Mouse (Mus musculus) C2C12 (cell line): Measurements from ENCODE around the gene Nphp1. TPM values are rescaled to one million over a fixed set of nuclear protein-coding genes. Genes with fewer than 3 reads are reported as not detected.

ENCODE experiments used
- H3K27me3 ChIP-seq: one replicate; pipeline ENCODE4 v1.6.1; 2011; ENCODE audit not compliant: control insufficient read depth, insufficient read depth, insufficient read length
- H3K36me3 ChIP-seq: one replicate; pipeline ENCODE4 v1.6.1; 2011; ENCODE audit not compliant: control insufficient read depth, insufficient read depth
- H3K4me3 ChIP-seq: one replicate; pipeline ENCODE4 v1.5.1; 2011; ENCODE audit warnings: mild to moderate bottlenecking, control low read depth; ENCODE audit not compliant: poor library complexity, insufficient read depth, severe bottlenecking
- H3K79me2 ChIP-seq: one replicate; pipeline ENCODE4 v1.6.1; 2011; ENCODE audit not compliant: control insufficient read depth, insufficient read depth
- H3K79me3 ChIP-seq: one replicate; pipeline ENCODE4 v1.6.1; 2011; ENCODE audit warnings: low read depth, control low read depth
- H3ac ChIP-seq: one replicate; pipeline ENCODE3; 2011; ENCODE audit warnings: low read depth; ENCODE audit not compliant: control insufficient read depth, insufficient read length
- CEBPB ChIP-seq: IDR thresholded peaks from one replicate; pipeline ENCODE4 v1.6.1; 2011; ENCODE audit warnings: low read depth, mild to moderate bottlenecking, control low read depth, moderate library complexity
- CTCF ChIP-seq: IDR thresholded peaks from one replicate; pipeline ENCODE4 v1.5.1; 2011; ENCODE audit not compliant: control insufficient read depth, insufficient read depth, insufficient read length
- FOSL1 ChIP-seq: IDR thresholded peaks from one replicate; pipeline ENCODE4 v1.8.0; 2011; ENCODE audit warnings: mild to moderate bottlenecking, low read length; ENCODE audit not compliant: poor library complexity, insufficient read depth, severe bottlenecking
- MAX ChIP-seq: IDR thresholded peaks from one replicate; pipeline ENCODE4 v1.6.1; 2011; ENCODE audit warnings: mild to moderate bottlenecking, control low read depth
- MYOD1 ChIP-seq: IDR thresholded peaks from one replicate; pipeline ENCODE4 v1.6.1; 2011; ENCODE audit warnings: low read depth; ENCODE audit not compliant: control insufficient read depth, insufficient read length
- MYOG ChIP-seq: IDR thresholded peaks from one replicate; pipeline ENCODE4 v1.6.1; 2011; ENCODE audit not compliant: control insufficient read depth, insufficient read length; ENCODE audit errors: extremely low read depth
- USF1 ChIP-seq: IDR thresholded peaks from one replicate; pipeline ENCODE4 v1.6.1; 2011; ENCODE audit warnings: low read depth, mild to moderate bottlenecking, control low read depth, moderate library complexity
- polyA plus RNA-seq: library from polyadenylated mRNA; unstranded; fragments of >200 nt; fragmentation: generic; extraction: Trizol; gene quantifications from one replicate; pipeline ENCODE4 v1.2.1, GENCODE M21; 2012; ENCODE audit warnings: missing spikeins

The Nphp1 gene
- polyA plus RNA-seq, 1 experiment, result 16.4 TPM

DNA sequence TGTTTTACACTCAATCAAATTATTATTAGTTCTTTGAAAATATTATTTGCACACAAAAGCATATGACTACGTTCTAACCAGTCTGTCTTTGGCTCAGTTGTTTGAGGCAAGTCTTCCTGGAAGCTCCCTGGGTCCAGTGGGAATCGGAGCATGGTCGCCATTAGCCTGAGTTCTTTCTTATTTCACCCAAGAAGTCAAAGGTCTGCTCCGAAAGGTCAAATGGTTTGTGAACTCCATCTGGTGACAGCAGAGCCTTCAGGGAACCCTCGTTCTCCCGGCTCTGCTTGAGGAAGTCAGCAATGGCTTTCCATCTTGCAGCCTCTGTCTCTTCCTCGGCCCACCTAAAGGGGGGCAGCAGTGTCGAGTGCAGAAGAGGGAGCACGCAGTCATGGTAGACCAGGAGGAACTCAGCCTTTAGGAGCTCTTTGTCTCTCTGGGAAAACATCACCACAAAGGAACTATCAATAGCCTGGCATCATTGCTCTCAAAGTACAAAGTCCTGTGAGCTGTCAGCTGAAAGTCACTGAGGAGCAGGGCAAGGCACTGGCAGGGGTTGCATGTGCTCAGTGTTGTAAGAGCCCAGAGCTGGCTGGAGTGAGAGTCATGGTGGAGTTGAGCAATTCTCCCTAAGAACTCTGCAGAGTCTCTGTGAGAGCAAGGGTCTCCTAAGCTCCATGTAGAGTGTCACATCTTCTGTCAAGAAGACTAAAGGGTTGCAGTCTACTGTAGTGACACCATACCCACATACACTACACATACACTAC is 47.8 kb downstream of the Nphp1 start:
- no peak overlapping the region for H3ac ChIP-seq
- H3K36me3 ChIP-seq, result peaks cover 4% of the 10 kb centered on the region
- TF ChIP-seq CEBPB (no peak), CTCF (no peak), USF1 (no peak), MYOG (no peak), MYOD1 (no peak)

DNA sequence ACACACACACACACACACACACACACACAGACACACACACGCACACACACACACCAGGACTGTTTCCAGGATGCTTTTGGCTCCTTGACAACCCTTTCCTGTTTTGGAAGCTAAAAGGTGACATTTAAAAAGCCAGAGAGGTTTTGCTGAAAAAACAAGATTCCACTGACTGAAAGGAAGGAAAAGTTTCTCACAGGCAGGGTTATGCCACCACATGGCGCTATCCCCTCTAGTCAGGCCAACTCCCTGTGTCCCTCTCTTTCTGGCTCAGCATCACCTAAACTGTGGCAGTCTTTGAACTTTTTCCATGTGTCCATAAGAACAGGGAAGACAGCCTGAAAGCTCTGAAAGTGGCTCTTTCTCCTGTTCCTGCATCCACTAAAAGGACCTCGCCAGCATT is 50.8 kb downstream of the Nphp1 start:
- TF ChIP-seq MYOG (no peak), USF1 (no peak), FOSL1 (no peak), CTCF (no peak), MAX (no peak), MYOD1 (no peak), CEBPB (no peak)

More for the DNA sequence above, 47.8 kb downstream of the Nphp1 start:
- Histone ChIP-seq H3K79me3 (no peaks in the 10 kb centered on the region), H3K27me3 (no peaks in the 10 kb centered on the region), H3K4me3 (no peak overlapping the region), H3K79me2 (no peaks in the 10 kb centered on the region)

DNA sequence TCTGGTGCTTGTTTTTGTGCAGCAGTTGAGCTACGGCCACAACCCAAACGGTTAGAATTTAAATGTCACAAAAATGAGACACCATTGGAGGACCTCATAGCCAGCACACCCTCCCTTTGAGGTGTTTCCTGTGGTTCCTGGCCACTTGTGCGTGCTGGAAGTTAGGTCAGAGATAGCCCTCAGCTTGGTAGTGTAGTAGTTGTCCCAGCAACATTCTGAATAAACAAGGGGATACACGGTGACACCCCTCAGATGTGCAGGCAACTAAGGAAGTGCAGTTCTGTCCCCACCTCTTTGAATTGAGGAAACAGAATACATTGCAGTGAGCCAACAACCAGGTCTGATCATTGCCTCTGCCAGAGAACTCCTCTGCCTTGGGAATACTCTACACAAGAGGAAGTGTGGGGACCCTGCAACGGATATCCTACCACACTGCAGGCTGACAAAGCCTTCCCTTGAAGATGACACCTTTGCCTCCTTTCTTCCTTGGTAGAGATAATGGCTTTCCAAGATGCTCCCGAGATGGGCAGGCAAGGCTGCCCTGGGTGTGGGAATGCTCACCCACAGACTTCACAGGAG is 52.0 kb downstream of the Nphp1 start:
- peaks cover 4% of the 10 kb centered on the region for H3K36me3 ChIP-seq
- H3K79me2 ChIP-seq, result no peaks in the 10 kb centered on the region
- no peaks in the 10 kb centered on the region for H3K27me3 ChIP-seq
- no peaks in the 10 kb centered on the region for H3K79me3 ChIP-seq
- no peak overlapping the region for H3K4me3 ChIP-seq
- H3ac ChIP-seq, result no peak overlapping the region
- TF ChIP-seq CEBPB, result no peak
- no peak for TF ChIP-seq USF1
- no peak for TF ChIP-seq CTCF
- no peak for TF ChIP-seq FOSL1
- TF ChIP-seq MYOD1, result no peak
- TF ChIP-seq MYOG, result no peak
- TF ChIP-seq MAX, result no peak

More for the DNA sequence above, 50.8 kb downstream of the Nphp1 start:
- Histone ChIP-seq H3K4me3 (no peak overlapping the region), H3K79me2 (no peaks in the 10 kb centered on the region), H3ac (no peak overlapping the region), H3K79me3 (no peaks in the 10 kb centered on the region), H3K36me3 (peaks cover 4% of the 10 kb centered on the region), H3K27me3 (no peaks in the 10 kb centered on the region)

DNA sequence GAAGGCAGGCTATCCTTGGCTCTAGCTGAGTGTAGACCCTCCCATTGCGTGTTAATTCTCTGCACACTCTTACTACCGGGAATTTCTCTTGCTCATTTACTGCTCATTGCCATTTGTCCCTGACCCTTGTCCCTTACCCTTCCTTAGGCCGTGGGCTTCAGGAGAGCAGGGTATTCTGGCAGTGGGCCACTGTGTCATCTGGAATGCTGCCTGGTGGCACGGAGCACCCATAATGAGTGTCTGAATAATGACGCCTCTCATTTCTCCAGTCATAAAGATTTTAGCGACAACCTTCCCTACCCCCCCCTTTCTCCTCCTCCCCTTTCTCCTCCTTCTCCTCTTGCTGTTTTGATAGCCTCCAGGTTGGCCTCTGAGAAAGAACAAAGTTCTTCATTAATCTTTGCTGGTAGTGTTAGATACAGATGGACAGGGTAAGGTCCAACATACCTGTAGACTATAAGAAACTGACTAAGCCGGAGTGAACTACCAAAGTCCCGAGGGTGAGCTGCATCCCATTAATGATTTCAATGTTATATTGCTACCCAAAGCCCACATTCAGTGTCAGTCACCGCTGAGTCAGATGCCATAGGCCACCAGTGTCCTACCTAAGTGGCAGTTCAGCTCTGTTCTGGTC is 53.1 kb downstream of the Nphp1 start:
- Histone ChIP-seq H3ac (no peak overlapping the region), H3K79me3 (no peaks in the 10 kb centered on the region), H3K36me3 (no peaks in the 10 kb centered on the region), H3K27me3 (no peaks in the 10 kb centered on the region), H3K4me3 (no peak overlapping the region), H3K79me2 (no peaks in the 10 kb centered on the region)
- TF ChIP-seq MYOD1 (no peak), CEBPB (no peak), CTCF (no peak), MYOG (no peak), FOSL1 (no peak), USF1 (no peak), MAX (no peak)

DNA sequence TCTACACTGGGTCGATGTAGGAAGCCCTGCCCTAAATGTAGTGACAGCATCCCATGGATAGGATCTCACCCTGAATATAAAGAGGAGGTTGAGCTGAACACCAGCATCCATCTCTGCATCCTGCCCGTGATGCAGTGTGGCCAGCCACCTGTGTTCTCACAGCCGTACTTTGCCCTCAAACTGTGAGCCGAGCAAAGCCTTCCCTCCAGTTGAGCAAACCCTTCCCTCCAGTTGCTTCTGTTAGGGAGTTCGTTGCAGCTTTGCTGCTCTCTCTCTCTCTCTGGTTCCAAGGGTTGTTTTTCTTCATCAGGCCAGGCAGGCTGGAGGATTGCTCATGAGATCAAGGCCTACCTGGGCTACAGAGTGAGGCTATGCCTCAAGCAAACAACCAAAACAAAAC is 53.8 kb downstream of the Nphp1 start:
- TF ChIP-seq CEBPB, result no peak
- TF ChIP-seq CTCF, result no peak
- no peak for TF ChIP-seq MYOD1
- no peak for TF ChIP-seq MYOG
- no peak for TF ChIP-seq USF1
- TF ChIP-seq FOSL1, result no peak
- TF ChIP-seq MAX, result no peak
- no peaks in the 10 kb centered on the region for H3K79me3 ChIP-seq

More for the DNA sequence above, 53.8 kb downstream of the Nphp1 start:
- no peaks in the 10 kb centered on the region for H3K27me3 ChIP-seq
- no peaks in the 10 kb centered on the region for H3K79me2 ChIP-seq
- H3K4me3 ChIP-seq, result no peak overlapping the region
- no peak overlapping the region for H3ac ChIP-seq
- no peaks in the 10 kb centered on the region for H3K36me3 ChIP-seq
